In the genomic region with DNA sequence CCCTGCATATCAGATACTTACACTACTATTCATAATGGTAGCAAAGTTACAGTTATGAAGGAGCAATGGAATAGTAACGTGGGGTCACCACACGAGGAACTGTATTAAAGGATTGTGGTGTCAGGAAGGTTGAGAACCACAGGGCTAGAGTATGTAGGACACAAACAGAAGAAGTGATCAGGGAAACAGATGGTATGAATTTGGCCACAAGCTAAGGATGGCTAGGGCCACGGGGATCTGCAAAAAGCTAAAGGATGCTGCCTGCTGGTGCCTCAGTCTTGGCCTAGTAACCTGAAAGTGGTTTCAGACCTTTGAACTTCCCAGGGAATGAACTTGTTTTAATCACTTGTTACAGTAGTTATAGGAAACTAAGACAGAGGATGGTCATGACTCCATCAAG, we compare ENCODE assay signal across 17 mouse cellular contexts.
"Had no signal": no experiment of that assay in that cellular context is flagged by ENCODE, and none has a peak within 500 bp of the region (broad histone marks: within the 10 kb centered on the region; RNA-seq: fewer than 3 reads in every experiment).

No protein-coding gene starts in this region.

- ATAC-seq: hindbrain, embryonic 16.5 days; inflammation-experienced regulatory T-cells, adult 6 months; intestine, embryonic 15.5 days; intestine, postnatal 0 days had no signal

- DNase-seq: gastrocnemius, adult 2 months; gastrocnemius, postnatal 10 days; gastrocnemius, postnatal 25 days; heart, adult 18-20 months; heart, postnatal 10 days; heart, postnatal 4 days; kidney, adult 18-20 months; kidney, adult 8-10 months; kidney, postnatal 10 days; kidney, postnatal 25 days; kidney, postnatal 4 days; liver; liver, embryonic 13.5 days had no signal
